Mouse (Mus musculus) thymus, postnatal 4 days (tissue): Measurements from ENCODE around the gene Ddx24.

Source experiments
- DNase-seq: peaks from one replicate; pipeline ENCODE4 v3.0.0; 2021

Gene Ddx24

GRCm38 (mm10) chr12:103389348-103389727 is 36.3 kb downstream of the Ddx24 start:
- DNase-seq: no peak

- peak; percentile 93 for DNase-seq
Measured at GRCm38 (mm10) chr12:103388505-103389347, 36.9 kb downstream of the Ddx24 start, which contains the start of gene Otub2. Otub2 (plus strand) TSS chr12:103388682.

- no peak for DNase-seq
Measured at GRCm38 (mm10) chr12:103380226-103380625, 45.4 kb downstream of the Ddx24 start.

- no peak for DNase-seq
Measured at GRCm38 (mm10) chr12:103376774-103377173, 48.9 kb downstream of the Ddx24 start.

DNA sequence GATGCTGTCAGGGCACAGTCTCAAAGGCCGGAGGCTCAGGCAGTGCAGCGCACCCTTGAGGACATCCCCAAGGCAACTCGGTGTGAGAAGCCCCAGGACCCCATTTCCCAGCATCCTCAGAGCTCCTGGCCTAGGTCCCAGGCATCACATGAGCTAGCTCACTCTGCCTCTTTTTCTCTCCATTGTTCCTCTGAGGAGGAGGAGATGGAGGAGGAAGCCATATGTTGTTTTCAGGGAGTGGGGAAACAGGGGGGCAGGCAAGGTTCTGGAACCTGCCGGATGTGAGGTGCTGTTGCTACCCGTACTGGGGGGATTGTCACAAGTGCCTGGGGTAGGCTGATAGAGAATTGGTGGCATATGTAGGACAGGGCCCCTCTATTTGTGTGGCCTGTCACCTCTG is 49.5 kb downstream of the Ddx24 start:
- no peak for DNase-seq

GRCm38 (mm10) chr12:103373530-103374236 is 51.9 kb downstream of the Ddx24 start:
- DNase-seq: no peak

- peak; percentile 77 for DNase-seq
Measured at GRCm38 (mm10) chr12:103371711-103372110, 53.9 kb downstream of the Ddx24 start.

DNA sequence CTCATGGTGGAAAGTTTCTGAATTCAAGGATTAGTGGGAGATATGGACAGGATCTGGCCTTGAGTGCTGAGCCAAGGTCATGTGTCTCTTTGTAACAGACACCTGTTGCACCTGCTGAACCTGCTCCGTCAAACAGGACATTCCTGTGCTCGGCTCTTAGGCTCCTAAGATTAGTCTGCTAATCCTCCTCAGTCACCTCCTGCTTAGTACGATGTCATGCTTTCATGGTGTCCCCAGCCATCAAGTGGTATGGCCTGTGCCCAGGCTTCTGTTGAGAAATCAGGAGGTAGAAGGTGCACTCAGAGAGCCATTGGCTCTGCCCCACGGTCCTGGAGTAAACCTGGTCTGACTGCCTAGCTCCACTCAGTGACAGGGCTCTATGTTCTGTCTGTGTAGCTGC is 54.8 kb downstream of the Ddx24 start:
- DNase-seq: no peak

DNA sequence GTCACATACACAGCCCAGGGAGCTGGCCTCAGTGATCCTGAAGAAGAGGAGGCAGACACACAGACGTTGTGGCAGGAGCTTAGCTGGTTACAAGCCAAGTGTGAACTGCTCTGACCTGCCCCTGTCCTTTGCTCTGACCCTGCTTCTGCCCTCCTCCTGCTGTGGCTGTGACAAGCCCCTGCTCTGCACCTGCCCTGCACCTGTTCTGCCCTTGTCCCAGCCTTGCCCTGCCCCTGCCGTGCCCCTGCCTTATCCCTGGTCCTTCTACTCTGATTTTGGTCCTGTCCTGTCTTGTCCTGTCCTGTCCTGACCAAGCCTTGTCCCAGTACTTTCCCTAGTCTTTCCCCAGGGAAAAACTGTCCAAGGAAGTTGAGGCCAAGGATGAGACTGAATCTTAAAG is 56.9 kb downstream of the Ddx24 start:
- DNase-seq: no peak

DNA sequence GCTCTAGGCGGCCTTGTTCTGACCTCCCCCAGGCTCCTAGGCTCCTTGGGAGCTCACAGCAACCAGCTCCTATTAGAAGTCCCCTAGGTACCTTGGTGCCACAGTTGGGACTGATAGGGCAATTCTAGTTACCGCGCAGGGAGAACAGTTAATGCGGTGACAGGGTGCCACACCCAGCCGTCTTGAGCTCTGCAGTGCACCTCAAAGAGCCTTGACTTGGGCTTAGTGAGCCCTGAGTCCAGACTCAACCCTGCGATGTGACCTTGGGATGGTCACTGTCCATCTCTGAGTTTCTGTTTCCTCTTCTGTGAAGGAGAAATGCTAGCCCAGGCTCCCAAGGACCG is 57.3 kb downstream of the Ddx24 start:
- no peak for DNase-seq

DNA sequence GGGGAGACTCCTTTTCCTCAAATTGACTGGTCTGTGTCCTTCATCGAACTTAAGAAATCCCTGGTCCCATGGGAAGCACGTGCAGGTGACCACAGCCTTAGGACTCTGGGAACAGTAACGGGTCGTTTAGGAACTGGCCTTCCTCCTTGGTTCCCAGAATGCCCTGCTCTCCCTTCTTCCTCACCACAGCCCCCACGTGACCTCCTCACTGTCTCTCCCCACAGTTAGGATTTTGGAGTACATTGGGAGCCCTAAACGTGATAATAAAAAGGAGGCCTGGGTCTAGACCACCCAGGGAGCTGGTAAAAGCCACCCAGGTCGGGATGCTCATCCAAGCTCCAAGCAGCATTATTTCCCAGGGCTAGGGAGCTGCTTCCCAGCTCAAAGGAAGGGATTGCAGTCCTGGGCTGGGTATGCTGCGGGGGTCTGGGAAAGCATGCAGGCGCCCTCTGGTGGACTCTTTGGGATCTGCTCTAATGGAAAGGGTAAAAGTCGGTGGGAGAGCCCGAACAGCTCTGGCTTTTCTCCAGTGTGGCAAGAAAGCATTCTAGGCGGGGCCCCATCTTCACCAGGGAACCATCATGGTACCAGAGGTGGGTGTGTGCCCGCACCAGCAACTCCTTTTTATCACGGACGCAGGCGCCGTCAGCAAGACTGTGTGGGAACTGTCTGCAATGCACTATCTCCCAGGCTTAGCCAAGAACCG is 57.9 kb downstream of the Ddx24 start:
- DNase-seq: peak; percentile 90

- DNase-seq: no peak
Measured at GRCm38 (mm10) chr12:103367171-103367570, 58.5 kb downstream of the Ddx24 start.

DNA sequence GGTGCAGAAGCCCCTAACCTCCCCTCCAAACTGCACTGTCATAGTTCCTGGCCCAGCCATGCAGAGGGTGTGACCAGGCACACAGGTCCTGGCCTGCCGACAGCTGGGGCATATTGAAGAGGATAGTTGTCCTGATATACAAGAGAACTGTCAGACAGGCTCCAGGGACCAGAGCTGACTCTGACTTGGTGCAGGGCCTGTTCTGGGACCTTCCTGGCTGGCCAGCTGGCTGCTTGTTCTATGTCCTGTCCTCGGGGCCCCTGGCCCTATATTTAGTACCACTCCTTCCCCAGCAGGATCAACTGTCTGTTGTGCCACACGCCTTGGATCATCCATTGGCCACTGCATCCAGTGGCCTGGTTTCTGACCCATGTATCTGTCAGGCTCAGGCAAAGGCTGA is 63.3 kb downstream of the Ddx24 start:
- DNase-seq: no peak

GRCm38 (mm10) chr12:103361539-103362307 is 63.9 kb downstream of the Ddx24 start:
- no peak for DNase-seq

GRCm38 (mm10) chr12:103360812-103361211 is 64.8 kb downstream of the Ddx24 start:
- DNase-seq: no peak

DNA sequence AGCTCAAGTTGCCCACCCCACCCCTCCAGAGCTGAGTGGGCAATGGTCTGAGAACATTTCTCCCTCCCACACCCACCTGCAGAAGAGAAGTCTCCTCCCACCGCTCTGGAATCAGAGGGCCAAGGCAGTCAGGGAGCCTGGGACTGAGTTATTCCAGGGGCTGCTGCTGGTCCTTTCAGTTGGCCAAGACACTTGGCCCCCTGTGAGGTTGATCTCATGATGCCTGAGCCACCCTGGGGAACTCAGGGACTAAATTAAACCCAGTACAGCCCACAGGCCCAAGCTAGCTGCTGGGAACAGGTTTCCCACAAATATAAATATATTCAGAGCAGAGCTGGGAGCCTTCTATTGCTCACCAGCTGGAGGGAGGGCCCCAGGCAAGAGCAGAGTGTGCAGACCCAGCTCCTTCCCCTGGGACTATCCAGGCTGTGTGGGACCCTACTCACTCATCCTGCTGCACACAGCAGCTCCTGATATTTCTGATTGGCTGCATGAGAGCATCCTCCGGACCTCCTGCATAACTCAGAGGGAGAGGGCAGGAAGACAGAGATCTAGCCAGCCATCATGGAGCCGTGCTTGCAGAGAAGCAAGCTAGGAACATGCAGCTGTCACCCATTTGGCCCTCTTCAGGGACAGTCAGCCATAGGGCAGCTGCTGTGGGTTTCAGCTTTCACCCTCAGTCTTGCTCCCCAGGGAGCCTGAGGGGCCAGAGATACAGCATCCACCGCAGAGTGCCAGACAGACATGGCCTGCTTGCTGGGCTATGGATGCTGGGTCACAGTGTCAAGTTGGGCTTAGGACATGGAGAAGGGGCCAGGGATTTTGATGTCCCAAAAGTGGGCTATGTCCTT is 66.5 kb downstream of the Ddx24 start:
- no peak for DNase-seq

DNA sequence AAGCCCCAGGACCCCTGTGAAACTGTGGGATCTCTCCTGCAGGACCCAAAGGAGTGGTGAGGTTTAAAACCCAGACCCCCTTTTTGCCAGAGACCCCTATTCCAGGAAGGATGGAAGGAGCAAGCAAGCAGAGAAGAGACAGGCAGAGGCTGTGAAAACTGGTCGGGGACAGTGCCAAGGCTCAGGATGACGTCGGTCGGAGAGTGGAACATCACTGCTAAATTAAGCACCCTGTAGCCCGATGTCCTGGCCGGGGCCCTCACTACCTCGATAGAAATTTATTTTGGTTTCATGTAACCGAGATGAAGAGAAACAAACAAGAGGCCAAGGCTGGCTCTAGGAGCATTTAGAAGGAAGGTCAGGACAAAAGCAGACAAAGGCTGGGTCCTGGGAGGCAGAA is 67.4 kb downstream of the Ddx24 start:
- DNase-seq: no peak
